Mouse (Mus musculus): ENCODE results near the gene Xpnpep3. TPM values are rescaled to one million over a fixed set of nuclear protein-coding genes. Genes with fewer than 3 reads are reported as not detected.
A peak's percentile ranks its signal among the peaks of the same experiment; 100 is the strongest.
"Not testable (repeated sequence)": the region's sequence is repeated elsewhere in the genome, so short reads cannot be mapped to it uniquely, and the experiment has no call there.

Gene Xpnpep3
- polyA plus RNA-seq, 1 experiment from 2014 or later: 10.0 TPM

DNA sequence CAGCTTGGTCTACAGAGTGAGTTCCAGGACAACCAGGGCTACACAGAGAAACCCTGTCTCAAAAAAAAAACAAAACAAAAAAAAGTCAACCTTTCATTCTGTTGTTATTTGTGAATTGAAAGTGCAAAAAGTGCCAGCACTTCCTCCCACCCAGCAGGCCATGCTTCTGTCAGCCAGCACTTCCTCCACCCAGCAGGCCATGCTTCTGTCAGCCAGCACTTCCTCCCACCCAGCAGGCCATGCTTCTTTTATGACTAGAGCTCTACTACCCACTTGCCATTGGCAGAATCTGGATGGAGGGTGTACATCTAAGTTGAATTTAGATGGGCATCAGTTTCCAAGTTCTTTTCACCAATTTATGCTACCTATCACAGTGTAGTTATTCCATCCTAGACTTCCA lies 6.9 kb upstream of the Xpnpep3 start:
- H3K27ac ChIP-seq (ENCODE audit: low read length): no peak overlapping the region
- ATAC-seq: no peak
- H3K36me3 ChIP-seq (ENCODE audit: control insufficient read depth, insufficient read depth): peaks cover 12% of the 10 kb centered on the region
- H3K9me3 ChIP-seq (ENCODE audit: control insufficient read depth, low read length): no peaks in the 10 kb centered on the region
- no peak overlapping the region for H3K9ac ChIP-seq (replicated peaks; ENCODE audit: low read depth, low read length)
- no peak overlapping the region for H3K4me2 ChIP-seq (ENCODE audit: low read length)
- H3K4me3 ChIP-seq (replicated peaks; ENCODE audit: low read length): no peak overlapping the region
- H3K27me3 ChIP-seq (replicated peaks; ENCODE audit: control insufficient read depth, insufficient read depth, low read length): no peaks in the 10 kb centered on the region
- peaks cover 11% of the 10 kb centered on the region for H3K4me1 ChIP-seq (replicated peaks; ENCODE audit: control insufficient read depth, insufficient read depth, low read length)

DNA sequence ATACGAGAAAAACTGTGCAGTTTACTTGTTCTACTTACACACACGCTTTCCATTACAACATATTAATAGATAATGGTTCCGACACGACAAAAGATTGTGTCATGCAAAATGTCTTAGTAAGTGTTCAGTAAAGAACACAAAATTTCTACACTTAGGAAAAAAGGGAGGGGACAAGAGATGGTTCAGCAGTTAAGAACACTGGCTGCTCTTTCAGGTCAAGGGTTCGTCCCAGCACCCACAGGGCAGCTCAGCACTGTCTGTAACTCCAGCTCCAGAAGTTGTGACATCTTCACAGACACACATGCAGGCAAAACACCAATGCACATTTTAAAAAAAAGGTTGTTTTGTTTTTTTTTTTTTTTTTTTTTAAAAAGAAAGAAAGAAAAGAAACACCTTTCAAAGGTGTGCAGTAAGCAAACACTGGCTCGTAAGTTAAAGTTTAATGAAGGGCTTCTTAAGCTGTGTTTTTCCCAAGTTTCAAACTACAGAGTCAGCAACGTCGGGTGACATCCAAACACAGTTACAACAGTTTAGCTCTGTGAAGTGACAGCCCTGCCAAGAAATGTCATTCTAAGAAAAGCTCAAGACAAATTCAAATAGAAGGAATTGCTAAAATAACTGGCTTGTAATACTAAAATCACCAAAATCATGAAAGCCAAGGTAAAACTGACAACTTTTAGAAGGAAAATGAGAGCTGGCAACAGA lies 5.6 kb upstream of the Xpnpep3 start:
- H3K36me3 ChIP-seq (ENCODE audit: control insufficient read depth, insufficient read depth): peaks cover 7% of the 10 kb centered on the region
- H3K9me3 ChIP-seq (ENCODE audit: control insufficient read depth, low read length): no peaks in the 10 kb centered on the region
- no peak overlapping the region for H3K27ac ChIP-seq (ENCODE audit: low read length)
- no peak overlapping the region for H3K9ac ChIP-seq (replicated peaks; ENCODE audit: low read depth, low read length)
- H3K4me2 ChIP-seq (ENCODE audit: low read length): no peak overlapping the region
- WGBS: 84% methylated on average over 8 of the region's 8 CpGs
- H3K4me1 ChIP-seq (replicated peaks; ENCODE audit: control insufficient read depth, insufficient read depth, low read length): peaks cover 19% of the 10 kb centered on the region
- H3K4me3 ChIP-seq (replicated peaks; ENCODE audit: low read length): no peak overlapping the region
- H3K27me3 ChIP-seq (replicated peaks; ENCODE audit: control insufficient read depth, insufficient read depth, low read length): no peaks in the 10 kb centered on the region
- no peak for ATAC-seq

DNA sequence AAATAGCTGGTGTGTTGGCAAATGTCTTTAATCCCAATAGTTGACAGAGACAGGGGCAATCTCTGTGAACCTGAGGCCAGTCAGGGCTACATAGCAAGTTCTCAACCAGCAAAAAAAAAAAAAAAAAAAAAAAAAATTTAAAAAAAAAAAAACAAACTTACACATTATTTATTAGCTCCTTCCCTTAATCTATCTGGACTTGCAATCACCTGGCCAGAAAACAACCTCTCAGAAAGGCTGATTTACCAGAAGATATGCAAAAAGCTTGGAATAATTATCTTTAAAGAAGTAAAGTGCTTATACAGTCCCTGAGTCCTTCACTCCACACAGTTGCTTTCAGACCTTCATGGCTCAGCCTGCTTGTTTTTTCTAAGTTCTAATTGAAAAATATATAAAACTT lies 1.7 kb upstream of the Xpnpep3 start:
- H3K9ac ChIP-seq (replicated peaks; ENCODE audit: low read depth, low read length): no peak overlapping the region; the same call in 1 of the 2 replicates
- no peak for ATAC-seq
- peak overlapping the region; percentile 84 for H3K4me2 ChIP-seq (ENCODE audit: low read length)
- H3K4me3 ChIP-seq (replicated peaks; ENCODE audit: low read length): peak overlapping the region; percentile 77
- H3K27ac ChIP-seq (ENCODE audit: low read length): no peak overlapping the region
- H3K27me3 ChIP-seq (replicated peaks; ENCODE audit: control insufficient read depth, insufficient read depth, low read length): no peaks in the 10 kb centered on the region
- H3K4me1 ChIP-seq (replicated peaks; ENCODE audit: control insufficient read depth, insufficient read depth, low read length): peaks cover 27% of the 10 kb centered on the region
- no peaks in the 10 kb centered on the region for H3K9me3 ChIP-seq (ENCODE audit: control insufficient read depth, low read length)
- H3K36me3 ChIP-seq (ENCODE audit: control insufficient read depth, insufficient read depth): no peaks in the 10 kb centered on the region

DNA sequence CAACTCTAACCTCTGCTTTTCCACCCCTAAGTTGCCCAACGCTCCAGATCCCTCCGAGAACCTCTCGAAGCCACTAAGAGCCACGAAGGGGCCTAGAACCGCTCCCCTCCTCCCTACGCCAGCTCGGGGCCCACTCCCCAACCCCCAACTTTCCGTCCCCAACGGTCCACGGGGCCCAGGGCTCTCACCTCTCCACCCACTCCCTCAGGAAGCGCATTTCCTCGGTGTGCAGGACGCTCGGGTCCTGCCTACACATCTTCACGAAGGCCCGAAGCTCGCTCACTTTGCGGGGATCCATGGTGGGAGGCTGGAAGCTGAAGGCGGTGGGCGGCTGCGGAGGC lies 671 bp upstream of the Xpnpep3 start:
- peak overlapping the region; percentile 77 for H3K4me3 ChIP-seq (replicated peaks; ENCODE audit: low read length)
- no peaks in the 10 kb centered on the region for H3K36me3 ChIP-seq (ENCODE audit: control insufficient read depth, insufficient read depth)
- H3K9me3 ChIP-seq (ENCODE audit: control insufficient read depth, low read length): no peaks in the 10 kb centered on the region
- H3K27ac ChIP-seq (ENCODE audit: low read length): peak overlapping the region; percentile 96
- ATAC-seq: no peak
- peaks cover 27% of the 10 kb centered on the region for H3K4me1 ChIP-seq (replicated peaks; ENCODE audit: control insufficient read depth, insufficient read depth, low read length)
- WGBS: 0% methylated on average over 21 of the region's 21 CpGs
- H3K4me2 ChIP-seq (ENCODE audit: low read length): peak overlapping the region; percentile 84
- H3K27me3 ChIP-seq (replicated peaks; ENCODE audit: control insufficient read depth, insufficient read depth, low read length): no peaks in the 10 kb centered on the region
- H3K9ac ChIP-seq (replicated peaks; ENCODE audit: low read depth, low read length): peak overlapping the region; percentile 84

DNA sequence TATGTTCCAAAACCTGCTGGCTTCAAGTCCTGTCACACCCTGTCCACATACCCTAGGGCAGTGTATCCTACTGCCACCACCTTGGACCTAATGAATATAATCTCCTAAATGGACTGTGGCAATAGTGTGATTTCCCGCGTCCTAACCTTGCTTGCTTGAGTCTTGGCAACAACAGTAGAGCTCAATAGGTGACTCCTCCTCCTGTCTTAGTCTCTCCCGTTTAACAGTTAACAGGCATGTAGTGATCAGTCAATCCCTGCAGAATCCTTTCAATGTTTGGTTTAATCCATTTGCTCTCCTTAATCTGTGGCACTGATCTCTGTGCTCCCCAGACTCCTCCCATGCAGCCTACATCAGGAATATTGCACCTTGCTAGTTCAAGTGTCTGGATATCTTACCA lies 5.1 kb downstream of the Xpnpep3 start:
- 79% methylated on average over 3 of the region's 3 CpGs for WGBS
- no peak overlapping the region for H3K4me3 ChIP-seq (replicated peaks; ENCODE audit: low read length)
- H3K4me2 ChIP-seq (ENCODE audit: low read length): no peak overlapping the region
- H3K9ac ChIP-seq (replicated peaks; ENCODE audit: low read depth, low read length): no peak overlapping the region
- H3K4me1 ChIP-seq (replicated peaks; ENCODE audit: control insufficient read depth, insufficient read depth, low read length): peaks cover 8% of the 10 kb centered on the region
- H3K27ac ChIP-seq (ENCODE audit: low read length): no peak overlapping the region
- no peak for ATAC-seq
- no peaks in the 10 kb centered on the region for H3K36me3 ChIP-seq (ENCODE audit: control insufficient read depth, insufficient read depth)
- no peaks in the 10 kb centered on the region for H3K9me3 ChIP-seq (ENCODE audit: control insufficient read depth, low read length)
- H3K27me3 ChIP-seq (replicated peaks; ENCODE audit: control insufficient read depth, insufficient read depth, low read length): no peaks in the 10 kb centered on the region

DNA sequence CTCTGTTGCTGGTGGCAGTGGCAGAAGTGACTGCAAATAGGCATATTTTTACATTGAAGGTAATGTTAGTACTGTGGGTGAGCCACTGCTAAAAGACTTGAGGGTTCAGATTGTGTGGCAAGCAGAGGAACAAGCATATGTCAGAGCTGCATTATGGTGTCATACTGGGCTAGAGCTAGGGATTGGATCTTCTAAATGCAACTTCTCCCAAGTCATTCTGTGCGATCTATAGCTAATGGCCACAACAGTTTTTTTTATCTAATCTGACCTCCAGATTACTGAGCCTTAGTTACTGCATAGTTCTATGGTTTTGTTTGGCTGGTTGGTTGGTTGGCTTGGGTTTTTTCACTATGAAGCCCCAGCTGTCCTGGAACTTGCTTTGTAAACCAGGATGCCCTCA lies 8.3 kb downstream of the Xpnpep3 start, which contains the start of gene Dnajb7:
TSS of gene Dnajb7 (minus strand) at position 101 of the 400 bp plus-strand sequence.
- 96% methylated on average over 1 of the region's 1 CpGs for WGBS
- ATAC-seq: no peak

DNA sequence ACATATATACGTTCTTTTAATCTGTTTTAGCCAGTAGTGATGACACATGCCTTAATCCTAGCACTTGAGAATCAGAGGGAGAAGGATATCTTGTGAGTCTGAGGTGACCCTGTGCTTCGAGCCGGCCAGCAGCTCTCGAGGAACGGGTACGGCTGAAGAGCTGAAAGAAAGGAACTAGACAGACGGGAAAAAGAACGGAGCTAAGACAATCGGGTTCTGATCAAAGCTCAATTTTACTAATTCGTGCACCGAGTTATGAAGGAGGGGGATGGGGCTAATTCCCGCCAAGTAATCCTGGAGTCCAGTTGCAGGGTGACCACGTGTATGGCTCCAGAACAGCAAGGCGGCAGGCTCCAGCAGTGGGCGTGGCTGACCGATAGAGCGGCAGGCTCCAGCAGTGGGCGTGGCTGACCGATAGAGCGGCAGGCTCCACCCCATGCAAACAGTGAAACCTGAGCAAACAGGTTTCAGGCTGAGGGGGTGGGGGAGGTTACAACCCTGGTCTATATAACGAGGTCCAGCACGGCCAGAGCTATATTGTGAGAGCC lies 16.9 kb downstream of the Xpnpep3 start:
- Histone ChIP-seq H3K4me3 (replicated peaks; ENCODE audit: low read length) (peak overlapping the region; percentile 33), H3K9ac (replicated peaks; ENCODE audit: low read depth, low read length) (peak overlapping the region; percentile 34; the same call in 1 of the 2 replicates), H3K4me2 (ENCODE audit: low read length) (peak overlapping the region; percentile 44)
- WGBS: 7% methylated on average over 22 of the region's 22 CpGs
- not testable (repeated sequence) for ATAC-seq; H3K27ac ChIP-seq (ENCODE audit: low read length); H3K36me3 ChIP-seq (ENCODE audit: control insufficient read depth, insufficient read depth); H3K9me3 ChIP-seq (ENCODE audit: control insufficient read depth, low read length); H3K4me1 ChIP-seq (replicated peaks; ENCODE audit: control insufficient read depth, insufficient read depth, low read length); H3K27me3 ChIP-seq (replicated peaks; ENCODE audit: control insufficient read depth, insufficient read depth, low read length)

More for the DNA sequence above, 8.3 kb downstream of the Xpnpep3 start, which contains the start of gene Dnajb7:
- Histone ChIP-seq H3K27me3 (replicated peaks; ENCODE audit: control insufficient read depth, insufficient read depth, low read length) (no peaks in the 10 kb centered on the region), H3K4me2 (ENCODE audit: low read length) (no peak within 1 kb of the TSS), H3K9ac (replicated peaks; ENCODE audit: low read depth, low read length) (no peak within 1 kb of the TSS), H3K9me3 (ENCODE audit: control insufficient read depth, low read length) (no peaks in the 10 kb centered on the region), H3K4me3 (replicated peaks; ENCODE audit: low read length) (no peak within 1 kb of the TSS), H3K4me1 (replicated peaks; ENCODE audit: control insufficient read depth, insufficient read depth, low read length) (no peaks in the 10 kb centered on the region), H3K36me3 (ENCODE audit: control insufficient read depth, insufficient read depth) (no peaks in the 10 kb centered on the region), H3K27ac (ENCODE audit: low read length) (no peak within 1 kb of the TSS)

DNA sequence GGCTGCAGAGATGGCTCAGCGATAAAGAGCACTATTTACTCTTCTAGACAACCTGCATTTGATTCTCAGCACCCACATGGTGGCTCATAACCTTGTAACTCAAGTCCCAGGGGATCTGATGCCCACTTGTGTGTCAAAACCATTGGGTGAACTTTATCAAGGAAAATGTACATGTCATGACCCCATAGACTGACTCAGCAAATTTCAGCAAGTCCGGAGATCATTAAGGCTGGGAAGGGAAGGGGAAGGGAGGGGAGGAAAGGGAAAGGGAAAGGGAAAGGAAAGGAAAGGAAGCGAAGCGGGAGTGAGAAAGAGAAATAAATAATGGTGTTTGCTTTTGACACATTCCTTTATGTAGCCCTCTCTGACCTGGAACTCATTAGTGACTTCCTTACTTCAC lies 18.1 kb downstream of the Xpnpep3 start:
- ATAC-seq: no peak
- Histone ChIP-seq H3K27ac (ENCODE audit: low read length) (no peak overlapping the region), H3K36me3 (ENCODE audit: control insufficient read depth, insufficient read depth) (no peaks in the 10 kb centered on the region; the same call in 1 of the 2 replicates), H3K9me3 (ENCODE audit: control insufficient read depth, low read length) (no peaks in the 10 kb centered on the region), H3K4me2 (ENCODE audit: low read length) (no peak overlapping the region), H3K9ac (replicated peaks; ENCODE audit: low read depth, low read length) (no peak overlapping the region), H3K27me3 (replicated peaks; ENCODE audit: control insufficient read depth, insufficient read depth, low read length) (no peaks in the 10 kb centered on the region), H3K4me3 (replicated peaks; ENCODE audit: low read length) (no peak overlapping the region), H3K4me1 (replicated peaks; ENCODE audit: control insufficient read depth, insufficient read depth, low read length) (peaks cover 2% of the 10 kb centered on the region)
- WGBS: 97% methylated on average over 4 of the region's 4 CpGs

DNA sequence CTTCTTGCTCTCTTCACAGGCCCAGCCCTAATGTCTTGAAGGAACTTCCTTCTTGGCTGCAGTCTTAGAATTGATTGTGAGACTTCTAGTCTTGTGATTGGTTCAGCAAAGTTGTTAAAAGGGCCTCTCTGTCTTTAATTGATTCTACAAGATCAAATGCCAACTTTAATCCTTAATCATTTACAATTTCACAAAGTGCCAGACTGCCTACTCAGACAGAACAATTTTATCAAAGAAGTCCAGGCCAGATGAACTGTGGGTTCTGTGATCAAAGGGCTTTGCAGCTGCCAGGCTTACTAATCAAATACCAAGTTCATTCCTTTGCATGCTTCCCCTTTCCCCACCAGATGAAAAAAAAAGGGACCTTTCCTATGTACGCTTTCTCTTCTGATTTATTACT lies 21.5 kb downstream of the Xpnpep3 start:
- Histone ChIP-seq H3K27me3 (replicated peaks; ENCODE audit: control insufficient read depth, insufficient read depth, low read length) (no peaks in the 10 kb centered on the region), H3K36me3 (ENCODE audit: control insufficient read depth, insufficient read depth) (no peaks in the 10 kb centered on the region), H3K4me2 (ENCODE audit: low read length) (no peak overlapping the region), H3K4me3 (replicated peaks; ENCODE audit: low read length) (no peak overlapping the region), H3K27ac (ENCODE audit: low read length) (no peak overlapping the region), H3K9ac (replicated peaks; ENCODE audit: low read depth, low read length) (no peak overlapping the region), H3K4me1 (replicated peaks; ENCODE audit: control insufficient read depth, insufficient read depth, low read length) (peaks cover 2% of the 10 kb centered on the region), H3K9me3 (ENCODE audit: control insufficient read depth, low read length) (no peaks in the 10 kb centered on the region)
- WGBS: 47% methylated on average over 1 of the region's 1 CpGs
- ATAC-seq: no peak
